Mouse (Mus musculus): ENCODE results near the gene Grid1. TPM values are rescaled to one million over a fixed set of nuclear protein-coding genes. Genes with fewer than 3 reads are reported as not detected.

Grid1 gene
- polyA plus RNA-seq, 1 experiment = not detected

- H3K4me3 ChIP-seq (ENCODE audit: insufficient read depth, low read length) = no peak overlapping the region
- H3K4me1 ChIP-seq (ENCODE audit: control insufficient read depth, insufficient read depth, low read length) = no peaks in the 10 kb centered on the region
- H3K27ac ChIP-seq (ENCODE audit: insufficient read depth, low read length) = no peak overlapping the region
- TF ChIP-seq POLR2A (IDR thresholded peaks at IDR 0.05; ENCODE audit: low read depth, low read length) (no peak), CTCF (IDR thresholded peaks at IDR 0.05; ENCODE audit: borderline replicate concordance, insufficient read depth, low read length) (no peak)
Measured at GRCm38 (mm10) chr14:34969102-34969819, 149.4 kb downstream of the Grid1 start.

DNA sequence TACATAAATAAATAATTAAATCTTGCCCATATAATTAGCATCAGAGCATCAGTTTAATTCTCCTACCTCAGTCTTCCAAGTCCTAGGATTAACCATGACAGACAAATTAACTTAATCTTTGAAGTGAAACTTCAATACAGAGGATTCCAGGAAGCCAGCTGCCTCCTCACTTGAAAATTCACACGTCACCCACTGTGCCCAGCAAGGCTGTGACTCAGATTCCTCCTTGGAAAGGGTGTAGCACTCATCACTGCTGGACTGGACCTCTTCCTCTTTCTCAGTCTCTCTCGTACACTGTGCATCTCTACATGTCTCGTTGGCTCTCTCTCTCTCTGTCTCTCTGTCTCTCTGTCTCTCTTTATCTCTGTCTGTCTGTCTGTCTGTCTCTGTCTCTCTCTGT lies 153.0 kb downstream of the Grid1 start:
- Histone ChIP-seq H3K27ac (ENCODE audit: insufficient read depth, low read length) (no peak overlapping the region), H3K4me3 (ENCODE audit: insufficient read depth, low read length) (no peak overlapping the region), H3K4me1 (ENCODE audit: control insufficient read depth, insufficient read depth, low read length) (no peaks in the 10 kb centered on the region)
- no peak for TF ChIP-seq CTCF (IDR thresholded peaks at IDR 0.05; ENCODE audit: borderline replicate concordance, insufficient read depth, low read length)
- no peak for TF ChIP-seq POLR2A (IDR thresholded peaks at IDR 0.05; ENCODE audit: low read depth, low read length)

- Histone ChIP-seq H3K4me3 (ENCODE audit: insufficient read depth, low read length) (no peak overlapping the region), H3K27ac (ENCODE audit: insufficient read depth, low read length) (no peak overlapping the region), H3K4me1 (ENCODE audit: control insufficient read depth, insufficient read depth, low read length) (no peaks in the 10 kb centered on the region)
- TF ChIP-seq POLR2A (IDR thresholded peaks at IDR 0.05; ENCODE audit: low read depth, low read length) (no peak), CTCF (IDR thresholded peaks at IDR 0.05; ENCODE audit: borderline replicate concordance, insufficient read depth, low read length) (no peak)
Measured at GRCm38 (mm10) chr14:34980756-34981155, 160.8 kb downstream of the Grid1 start.

DNA sequence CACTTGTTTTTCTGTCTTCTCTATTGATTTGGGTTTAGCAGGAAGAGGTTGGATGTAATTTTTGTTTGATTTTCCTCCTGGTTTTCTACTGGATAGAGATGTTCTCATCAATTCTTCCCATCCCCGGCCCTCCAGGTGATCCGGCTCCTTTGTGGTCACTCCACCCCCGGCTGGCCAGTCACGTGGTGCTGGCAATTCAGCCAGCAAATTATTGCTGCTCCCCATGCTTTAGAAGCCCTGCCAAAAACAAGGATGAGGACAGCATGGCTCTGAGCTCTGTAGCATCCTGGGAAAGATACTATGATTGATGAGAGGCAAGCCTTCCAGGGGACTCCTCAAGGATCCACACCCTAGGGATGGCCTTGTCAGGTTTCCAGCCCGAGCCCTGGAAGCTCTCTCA lies 169.2 kb downstream of the Grid1 start:
- Histone ChIP-seq H3K27ac (ENCODE audit: insufficient read depth, low read length) (no peak overlapping the region), H3K4me1 (ENCODE audit: control insufficient read depth, insufficient read depth, low read length) (no peaks in the 10 kb centered on the region), H3K4me3 (ENCODE audit: insufficient read depth, low read length) (no peak overlapping the region)
- TF ChIP-seq CTCF (IDR thresholded peaks at IDR 0.05; ENCODE audit: borderline replicate concordance, insufficient read depth, low read length) (no peak), POLR2A (IDR thresholded peaks at IDR 0.05; ENCODE audit: low read depth, low read length) (no peak)

DNA sequence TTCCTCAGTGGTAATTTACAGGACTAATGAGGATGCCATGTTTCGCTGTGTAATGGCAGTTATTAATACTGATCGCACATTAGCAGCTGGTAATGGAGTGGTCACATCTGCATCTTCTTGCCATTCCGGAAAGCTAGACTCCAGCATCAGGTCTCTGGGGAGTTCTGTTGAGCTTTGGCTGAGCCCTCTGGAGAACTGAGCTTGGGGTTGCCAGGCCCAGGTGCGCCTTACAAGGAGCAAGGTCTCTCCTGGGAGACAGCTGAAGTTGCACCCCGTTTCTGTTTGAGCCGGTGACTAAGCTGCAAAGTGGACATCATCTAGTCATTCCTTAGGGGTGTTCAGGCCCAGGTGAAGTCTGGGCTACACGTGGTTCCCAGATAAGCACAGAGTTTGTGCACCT lies 186.8 kb downstream of the Grid1 start:
- Histone ChIP-seq H3K4me3 (ENCODE audit: insufficient read depth, low read length) (no peak overlapping the region), H3K27ac (ENCODE audit: insufficient read depth, low read length) (no peak overlapping the region), H3K4me1 (ENCODE audit: control insufficient read depth, insufficient read depth, low read length) (no peaks in the 10 kb centered on the region)
- TF ChIP-seq POLR2A (IDR thresholded peaks at IDR 0.05; ENCODE audit: low read depth, low read length) = no peak
- TF ChIP-seq CTCF (IDR thresholded peaks at IDR 0.05; ENCODE audit: borderline replicate concordance, insufficient read depth, low read length) = no peak

DNA sequence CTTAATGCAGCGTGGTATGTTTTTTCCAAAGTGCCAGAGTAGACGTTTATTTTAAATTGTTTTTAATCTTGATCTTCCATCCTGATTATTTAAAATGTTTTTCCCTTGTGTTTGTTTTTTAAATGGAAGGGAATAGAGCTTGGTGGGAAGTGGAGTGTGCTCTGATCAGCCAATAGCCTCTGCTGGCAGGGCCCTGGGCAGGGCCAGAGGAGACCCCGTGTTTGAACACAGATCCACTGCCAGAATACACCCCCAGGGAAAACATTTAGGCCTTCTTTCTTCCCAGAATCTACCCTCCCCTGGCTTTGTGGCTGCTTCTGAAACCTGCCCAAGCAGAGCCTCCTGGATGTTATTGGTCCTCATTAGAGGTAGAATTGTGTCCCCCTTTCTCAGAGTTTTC lies 188.8 kb downstream of the Grid1 start:
- H3K27ac ChIP-seq (ENCODE audit: insufficient read depth, low read length) = no peak overlapping the region
- H3K4me3 ChIP-seq (ENCODE audit: insufficient read depth, low read length) = no peak overlapping the region
- no peaks in the 10 kb centered on the region for H3K4me1 ChIP-seq (ENCODE audit: control insufficient read depth, insufficient read depth, low read length)
- TF ChIP-seq POLR2A (IDR thresholded peaks at IDR 0.05; ENCODE audit: low read depth, low read length) (no peak), CTCF (IDR thresholded peaks at IDR 0.05; ENCODE audit: borderline replicate concordance, insufficient read depth, low read length) (no peak)

DNA sequence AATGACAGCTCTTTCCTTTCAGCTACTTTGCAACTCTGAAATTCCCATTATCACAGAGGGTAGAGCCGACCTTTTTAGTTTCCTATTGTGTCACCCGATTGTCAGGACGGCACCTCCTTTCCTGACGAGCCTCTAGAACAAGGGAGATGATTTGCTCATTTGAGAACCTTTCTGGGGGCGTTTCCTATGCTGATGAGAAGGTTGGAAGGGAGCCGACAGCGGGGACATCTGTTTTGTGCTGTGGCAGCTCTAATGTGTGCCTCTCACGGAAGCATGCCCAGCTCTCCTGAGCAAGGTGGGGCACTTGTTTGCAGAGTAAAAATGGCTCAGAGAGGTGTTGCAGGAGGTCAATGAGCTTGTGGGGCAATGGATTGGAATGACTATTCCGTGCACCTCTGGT lies 189.2 kb downstream of the Grid1 start:
- TF ChIP-seq POLR2A (IDR thresholded peaks at IDR 0.05; ENCODE audit: low read depth, low read length) = no peak
- Histone ChIP-seq H3K4me1 (ENCODE audit: control insufficient read depth, insufficient read depth, low read length) (no peaks in the 10 kb centered on the region), H3K27ac (ENCODE audit: insufficient read depth, low read length) (no peak overlapping the region), H3K4me3 (ENCODE audit: insufficient read depth, low read length) (no peak overlapping the region)

DNA sequence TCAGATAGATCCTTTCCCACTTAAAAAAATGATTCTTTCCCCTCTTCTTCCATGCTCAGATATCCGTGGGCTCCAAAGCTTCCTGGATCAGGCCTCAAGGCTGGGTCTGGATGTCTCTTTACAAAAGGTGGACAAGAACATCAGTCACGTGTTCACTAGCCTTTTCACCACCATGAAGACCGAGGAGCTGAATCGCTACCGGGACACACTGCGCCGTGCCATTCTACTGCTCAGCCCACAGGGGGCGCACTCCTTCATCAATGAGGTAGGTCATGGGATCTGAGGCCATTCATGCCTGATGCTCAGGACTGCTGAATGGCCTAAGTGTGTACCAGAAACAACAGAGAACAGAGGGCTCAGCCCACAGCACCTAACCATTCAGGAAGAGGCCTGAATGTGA lies 206.8 kb downstream of the Grid1 start:
- no peaks in the 10 kb centered on the region for H3K4me1 ChIP-seq (ENCODE audit: control insufficient read depth, insufficient read depth, low read length)
- no peak overlapping the region for H3K27ac ChIP-seq (ENCODE audit: insufficient read depth, low read length)
- no peak overlapping the region for H3K4me3 ChIP-seq (ENCODE audit: insufficient read depth, low read length)
- 0 out of 2 replicates have a peak, but pooled peaks have one; percentile 10 for TF ChIP-seq CTCF (IDR thresholded peaks at IDR 0.05; ENCODE audit: borderline replicate concordance, insufficient read depth, low read length)
- TF ChIP-seq POLR2A (IDR thresholded peaks at IDR 0.05; ENCODE audit: low read depth, low read length) = no peak

- TF ChIP-seq POLR2A (IDR thresholded peaks at IDR 0.05; ENCODE audit: low read depth, low read length) = no peak
- no peaks in the 10 kb centered on the region for H3K4me1 ChIP-seq (ENCODE audit: control insufficient read depth, insufficient read depth, low read length)
- no peak overlapping the region for H3K4me3 ChIP-seq (ENCODE audit: insufficient read depth, low read length)
- no peak overlapping the region for H3K27ac ChIP-seq (ENCODE audit: insufficient read depth, low read length)
Measured at GRCm38 (mm10) chr14:35027501-35028140, 207.7 kb downstream of the Grid1 start.

- Histone ChIP-seq H3K4me1 (ENCODE audit: control insufficient read depth, insufficient read depth, low read length) (no peaks in the 10 kb centered on the region), H3K27ac (ENCODE audit: insufficient read depth, low read length) (no peak overlapping the region), H3K4me3 (ENCODE audit: insufficient read depth, low read length) (no peak overlapping the region)
- TF ChIP-seq CTCF (IDR thresholded peaks at IDR 0.05; ENCODE audit: borderline replicate concordance, insufficient read depth, low read length) (no peak), POLR2A (IDR thresholded peaks at IDR 0.05; ENCODE audit: low read depth, low read length) (no peak)
Measured at GRCm38 (mm10) chr14:35029626-35030025, 209.7 kb downstream of the Grid1 start.

Data from embryonic fibroblast, embryonic 13.5 days (primary cell).